Mouse (Mus musculus): Measurements from ENCODE around the gene Gm8994.
"Not testable (repeated sequence)": the region's sequence is repeated elsewhere in the genome, so short reads cannot be mapped to it uniquely, and the experiment has no call there.

The Gm8994 gene

DNA sequence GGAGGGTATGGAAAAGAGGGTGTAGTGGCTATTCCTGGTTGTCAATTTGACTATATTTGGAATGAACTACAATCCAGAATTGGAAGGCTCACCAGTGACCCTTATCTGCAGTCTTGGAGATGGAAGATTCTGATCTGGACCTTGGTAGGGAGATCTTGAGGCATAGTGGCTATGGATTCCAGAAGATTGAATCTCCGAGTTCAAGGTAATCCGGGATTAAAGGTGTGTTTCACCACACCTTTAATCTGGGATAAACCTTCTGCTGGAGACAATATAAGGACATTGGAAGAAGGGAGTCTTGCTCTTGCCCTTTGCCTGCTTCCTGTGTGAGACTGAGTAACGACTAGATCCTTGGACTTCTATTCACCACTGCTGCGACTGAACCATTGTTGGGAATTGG, at the start of gene Gm8994:
Gene Gm8994, plus strand, starts transcription at position 301 of the 400 bp plus-strand sequence.
- TF ChIP-seq GATA4 (IDR thresholded peaks at IDR 0.05; ENCODE audit: insufficient replicate concordance, low read length): not testable (repeated sequence)

- TF ChIP-seq GATA4 (IDR thresholded peaks at IDR 0.05; ENCODE audit: insufficient replicate concordance, low read length): no peak
These were observed 49.7 kb upstream of the Gm8994 start for GRCm38 (mm10) chr6:136277685-136278084.

DNA sequence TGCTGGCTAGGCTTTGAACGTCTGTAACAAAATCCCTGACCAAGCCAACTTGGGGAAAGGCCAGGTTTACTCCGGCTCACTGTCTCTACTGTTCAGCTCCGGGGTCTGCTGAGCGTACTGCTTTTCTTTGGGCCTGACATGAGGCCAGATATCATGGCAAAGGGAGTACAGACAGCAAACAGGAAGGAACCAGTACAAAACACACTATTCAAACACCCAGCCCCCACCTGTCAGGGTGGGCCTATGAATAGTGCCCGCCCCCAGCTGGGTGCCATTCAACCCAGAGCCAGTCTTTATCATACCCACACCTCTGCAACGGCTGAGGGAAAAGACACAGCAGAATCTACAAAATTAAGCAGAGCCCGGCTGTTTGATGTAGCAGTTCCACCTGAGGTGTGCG, 42.8 kb upstream of the Gm8994 start:
- no peak for TF ChIP-seq GATA4 (IDR thresholded peaks at IDR 0.05; ENCODE audit: insufficient replicate concordance, low read length)

DNA sequence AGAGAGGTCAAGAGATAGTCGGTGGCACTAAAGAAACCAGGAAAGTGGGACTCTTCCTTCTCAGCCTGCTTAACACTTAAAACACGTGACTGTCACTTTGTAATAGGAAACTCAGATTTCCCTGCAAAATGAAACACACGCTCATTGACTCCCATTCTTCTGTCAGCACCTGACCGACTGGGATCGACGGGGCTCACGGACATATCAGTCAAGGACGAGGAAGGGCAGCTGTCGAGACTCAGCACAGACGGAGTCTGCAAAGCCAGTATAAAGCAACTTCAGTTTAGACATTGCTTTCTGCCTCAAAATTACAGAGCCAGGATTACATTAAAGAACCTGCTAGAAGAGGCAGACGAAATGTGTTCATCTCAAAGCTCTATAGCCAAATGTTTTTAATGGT, 41.2 kb upstream of the Gm8994 start:
- no peak for TF ChIP-seq GATA4 (IDR thresholded peaks at IDR 0.05; ENCODE audit: insufficient replicate concordance, low read length)

- TF ChIP-seq GATA4 (IDR thresholded peaks at IDR 0.05; ENCODE audit: insufficient replicate concordance, low read length): no peak
These were observed 40.8 kb upstream of the Gm8994 start for GRCm38 (mm10) chr6:136286589-136286988.

DNA sequence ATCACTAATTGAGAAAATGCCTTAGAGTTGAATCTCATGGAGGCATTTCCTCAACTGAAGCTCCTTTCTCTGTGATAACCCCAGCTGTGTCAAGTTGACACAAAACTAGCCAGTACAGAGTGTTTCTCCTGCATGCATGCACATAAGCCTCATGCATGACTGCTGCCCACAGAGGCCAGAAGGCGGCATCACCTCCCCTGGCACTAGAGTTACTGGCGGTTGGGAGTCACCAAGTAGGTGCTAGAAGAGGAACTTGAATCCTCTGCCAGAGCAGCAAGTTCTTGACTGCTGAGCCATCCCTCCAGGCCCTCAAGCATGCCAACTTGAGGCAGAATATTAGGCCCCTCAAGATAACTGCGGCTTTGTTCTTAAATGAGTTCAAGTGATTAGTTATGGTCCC, 35.9 kb upstream of the Gm8994 start:
- TF ChIP-seq GATA4 (IDR thresholded peaks at IDR 0.05; ENCODE audit: insufficient replicate concordance, low read length): no peak

DNA sequence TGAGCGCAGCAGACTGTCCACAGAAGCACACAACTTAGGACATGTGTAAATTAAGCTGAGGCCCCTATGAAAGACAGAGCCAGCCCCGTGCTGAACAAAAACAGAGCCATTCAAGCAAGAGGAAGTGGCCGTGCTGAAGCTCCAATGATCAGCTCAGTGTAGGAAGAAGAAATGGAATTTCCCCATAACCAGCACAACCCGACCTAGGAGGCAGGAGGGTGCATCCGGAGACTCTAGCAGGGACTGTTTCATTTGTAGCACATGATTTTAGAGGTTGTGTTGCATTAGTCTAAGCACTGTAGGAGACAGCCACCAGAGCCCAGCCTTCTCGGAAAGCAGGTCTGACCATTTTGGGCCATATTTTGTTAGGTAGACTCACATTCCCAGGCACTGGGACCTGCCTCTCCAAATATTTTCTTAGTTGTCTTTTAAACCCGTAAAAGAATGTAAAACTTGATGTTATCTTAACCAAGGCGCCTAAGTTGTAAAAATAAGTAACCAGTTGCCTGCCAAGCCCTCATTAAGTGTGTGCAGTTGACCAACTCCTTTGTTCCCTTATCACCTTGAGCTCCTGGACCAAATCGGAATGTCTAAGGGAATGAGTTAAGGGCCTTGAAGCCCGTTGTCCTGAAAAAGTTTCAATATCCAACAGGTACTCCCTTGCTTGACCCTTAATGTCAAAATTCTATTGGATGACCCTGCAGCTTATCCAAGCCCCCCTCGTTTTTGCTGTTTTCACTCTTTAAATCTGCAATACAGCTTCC, 35.2 kb upstream of the Gm8994 start:
- no peak for TF ChIP-seq GATA4 (IDR thresholded peaks at IDR 0.05; ENCODE audit: insufficient replicate concordance, low read length)

GRCm38 (mm10) chr6:136293700-136294099, 33.6 kb upstream of the Gm8994 start:
- TF ChIP-seq GATA4 (IDR thresholded peaks at IDR 0.05; ENCODE audit: insufficient replicate concordance, low read length): no peak

DNA sequence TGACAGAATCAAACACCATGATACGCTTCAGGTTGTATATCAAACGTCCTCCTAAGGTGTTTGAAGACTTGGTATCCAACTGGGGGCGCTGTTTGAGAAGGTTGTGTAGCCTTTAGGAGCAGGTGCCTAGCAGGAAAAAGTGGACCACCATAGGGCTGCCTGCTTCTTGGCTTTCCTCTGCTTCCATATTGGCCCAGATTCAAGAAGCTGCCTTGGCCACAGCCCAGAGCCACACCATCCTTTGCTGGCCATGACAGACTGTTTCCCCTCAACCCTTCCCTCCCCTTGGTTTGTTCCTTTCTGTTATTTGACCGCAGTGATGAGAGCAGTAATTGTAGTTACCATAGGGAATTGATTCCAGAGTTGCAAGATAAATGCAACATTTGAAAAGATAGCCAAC, 31.5 kb upstream of the Gm8994 start:
- TF ChIP-seq GATA4 (IDR thresholded peaks at IDR 0.05; ENCODE audit: insufficient replicate concordance, low read length): no peak

DNA sequence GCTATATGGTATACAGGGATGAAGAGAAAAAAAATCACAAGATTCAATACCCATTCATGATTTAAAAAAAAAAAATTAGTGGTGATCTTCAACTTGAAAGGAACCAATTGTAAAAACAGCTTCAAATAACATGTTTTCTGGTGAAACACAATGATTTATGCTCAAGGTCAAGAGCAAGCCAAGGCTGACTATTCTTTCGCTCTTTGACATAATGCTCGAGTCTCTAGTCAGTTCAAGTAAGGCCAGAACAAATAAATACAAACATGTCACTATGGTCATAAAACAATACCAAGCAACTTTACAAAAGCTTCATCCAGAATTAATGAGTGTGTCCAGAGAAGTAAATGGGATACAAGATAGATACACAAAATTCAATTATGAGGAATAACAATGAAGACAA, 31.1 kb upstream of the Gm8994 start:
- no peak for TF ChIP-seq GATA4 (IDR thresholded peaks at IDR 0.05; ENCODE audit: insufficient replicate concordance, low read length)

DNA sequence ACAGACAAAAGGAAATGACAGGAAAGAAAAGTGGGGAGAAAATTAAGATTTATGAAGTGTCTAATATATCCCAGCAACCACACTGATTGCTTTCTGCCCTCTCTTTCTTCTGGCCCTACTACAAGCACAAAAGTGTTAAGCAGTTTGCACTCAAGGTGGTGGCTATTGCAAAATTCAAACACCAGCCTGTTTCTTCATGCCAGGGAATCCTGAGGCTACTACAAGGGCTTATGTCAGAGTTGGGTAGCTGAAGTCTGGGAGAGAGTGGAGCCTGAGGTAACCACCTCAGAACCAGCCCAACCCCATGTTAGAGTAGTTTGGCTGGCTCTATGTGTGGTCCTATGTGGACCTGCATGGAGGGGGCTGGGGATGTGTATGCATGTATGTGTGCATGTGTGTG, 23.8 kb upstream of the Gm8994 start:
- no peak for TF ChIP-seq GATA4 (IDR thresholded peaks at IDR 0.05; ENCODE audit: insufficient replicate concordance, low read length)

DNA sequence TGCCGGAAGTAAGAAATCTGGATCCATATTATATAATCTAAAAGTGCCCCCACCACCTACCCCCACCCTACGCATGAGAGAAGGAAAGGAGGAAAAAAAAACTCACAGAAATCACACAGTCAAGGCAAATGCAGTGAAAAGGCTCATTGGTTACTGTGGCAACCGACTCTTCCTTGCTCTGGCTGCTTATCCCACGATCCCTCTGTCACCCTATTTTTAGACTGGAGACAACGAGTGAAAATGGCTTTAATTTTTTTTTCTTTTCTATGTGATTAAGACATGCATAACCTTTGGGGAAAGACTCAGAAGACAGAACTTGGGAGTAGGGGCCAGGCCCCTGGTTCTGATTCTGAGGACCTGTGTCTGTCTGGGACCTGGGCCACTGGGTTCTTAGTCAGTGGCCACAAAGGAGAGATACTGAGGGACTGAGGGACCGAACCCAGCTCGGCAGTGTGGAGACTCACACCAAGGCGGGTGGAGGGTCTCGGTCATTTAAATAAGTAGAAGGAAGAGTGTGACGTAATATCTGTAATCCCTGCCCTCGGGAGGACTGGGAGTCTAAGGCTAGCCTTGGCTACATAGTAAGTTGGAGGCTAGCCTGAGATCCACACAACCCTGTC, 22.9 kb upstream of the Gm8994 start:
- TF ChIP-seq GATA4 (IDR thresholded peaks at IDR 0.05; ENCODE audit: insufficient replicate concordance, low read length): no peak

DNA sequence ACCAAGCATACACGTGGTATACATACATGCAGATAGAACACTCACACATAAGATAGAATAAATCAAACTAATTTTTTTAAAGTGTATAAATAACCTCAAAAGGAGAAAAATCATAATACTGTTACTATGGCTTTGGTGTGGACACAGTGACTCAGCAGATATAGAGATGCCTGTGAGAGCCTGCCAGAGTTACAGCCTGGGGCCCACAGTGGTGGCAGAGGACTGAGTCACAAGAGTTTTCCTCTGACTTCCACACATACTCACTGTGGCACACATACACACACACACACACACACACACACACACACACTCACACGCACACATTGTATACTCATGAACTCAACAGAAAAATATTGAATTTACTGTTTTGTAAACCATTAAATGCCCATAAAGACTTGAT, 17.9 kb upstream of the Gm8994 start:
- no peak for TF ChIP-seq GATA4 (IDR thresholded peaks at IDR 0.05; ENCODE audit: insufficient replicate concordance, low read length)

GRCm38 (mm10) chr6:136340669-136341068, 13.3 kb downstream of the Gm8994 start:
- TF ChIP-seq GATA4 (IDR thresholded peaks at IDR 0.05; ENCODE audit: insufficient replicate concordance, low read length): no peak

DNA sequence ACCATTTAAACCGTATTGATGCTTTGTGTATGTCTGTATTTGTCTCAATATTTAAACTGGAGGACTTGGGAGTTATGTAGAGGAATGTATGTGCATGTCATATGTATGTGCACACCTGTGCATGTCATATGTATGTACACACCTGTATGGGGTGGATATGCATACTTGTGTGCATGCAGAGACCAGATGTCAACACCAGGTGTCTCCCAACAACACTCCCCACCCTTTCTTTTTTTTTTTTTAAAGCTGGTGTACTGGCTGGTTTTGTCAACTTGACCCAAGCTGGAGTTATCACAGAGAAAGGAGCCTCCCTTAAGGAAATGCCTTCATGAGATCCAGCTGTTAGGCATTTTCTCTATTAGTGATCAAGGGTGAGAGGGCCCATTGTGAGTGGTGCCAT, 13.8 kb downstream of the Gm8994 start:
- TF ChIP-seq GATA4 (IDR thresholded peaks at IDR 0.05; ENCODE audit: insufficient replicate concordance, low read length): no peak

DNA sequence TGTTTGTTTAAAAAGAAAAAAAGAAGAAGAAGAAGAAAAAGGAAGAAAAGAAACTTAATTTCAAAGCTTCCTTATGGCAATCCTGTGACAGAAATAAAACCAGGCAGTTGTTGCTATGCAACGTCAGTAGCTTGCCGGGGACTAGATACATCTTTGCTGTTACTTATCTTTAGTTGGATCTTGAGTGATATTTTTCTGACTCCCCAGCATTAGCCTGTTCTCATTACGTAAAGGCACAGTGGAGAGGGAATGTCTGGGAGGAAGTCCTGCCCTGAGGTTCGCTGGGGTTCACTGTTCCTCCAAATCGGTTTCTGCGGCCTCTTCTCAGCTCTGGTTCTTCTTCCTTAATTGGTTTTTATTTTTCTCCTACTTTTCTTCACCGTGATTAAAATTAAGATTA, 16.5 kb downstream of the Gm8994 start:
- no peak for TF ChIP-seq GATA4 (IDR thresholded peaks at IDR 0.05; ENCODE audit: insufficient replicate concordance, low read length)

GRCm38 (mm10) chr6:136345034-136345433, 17.7 kb downstream of the Gm8994 start:
- no peak for TF ChIP-seq GATA4 (IDR thresholded peaks at IDR 0.05; ENCODE audit: insufficient replicate concordance, low read length)
